In the genomic region with DNA sequence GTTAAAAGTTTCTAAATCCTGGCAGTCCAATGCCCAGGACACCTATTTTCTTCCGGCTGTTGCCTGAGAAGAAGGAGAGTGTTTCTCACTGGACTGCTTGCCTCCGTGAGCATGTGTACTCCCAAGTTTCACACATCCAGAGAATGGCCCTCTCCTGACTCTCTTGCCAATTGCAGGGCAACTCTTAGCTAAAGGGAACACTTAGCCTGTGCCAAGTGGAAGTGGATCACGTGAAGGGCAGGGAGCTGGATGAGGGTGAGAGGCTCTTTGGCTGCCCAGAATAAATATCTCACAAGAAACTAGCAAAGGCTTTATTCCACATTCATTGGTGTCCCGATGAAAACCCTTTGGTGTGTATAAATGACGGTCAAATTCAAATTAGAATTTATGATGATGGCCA, we compare ENCODE assay signal across 20 mouse cellular contexts.
DNase-seq lines count a peak whose midpoint lies in the region; ATAC-seq and TF ChIP-seq lines count a peak whose summit lies in the region.
"Had no signal": no experiment of that assay in that cellular context is flagged by ENCODE, and none has a peak within 500 bp of the region (broad histone marks: within the 10 kb centered on the region; RNA-seq: fewer than 3 reads in every experiment).

No protein-coding gene starts in this region.

- intact Hi-C loops in left cerebral cortex, postnatal 25 days (cut with DNase I), result no loop called here

- DNase-seq in adrenal gland, postnatal 10 days, result peak; percentile 11
- DNase-seq in adrenal gland, postnatal 25 days, result no peak
- peak; percentile 17 for DNase-seq in kidney, adult 2 months
- DNase-seq in kidney, adult 11 months, result no peak
- DNase-seq in lung, postnatal 0 days (ENCODE audit: low spot score), result peak; percentile 53
- DNase-seq in lung, postnatal 36 days, result peak; percentile 52
- DNase-seq in frontal cortex, postnatal 14 days (ENCODE audit: low spot score in 2 of 2), result no peak
- no peak for DNase-seq in left cerebral cortex, postnatal 25 days (ENCODE audit: low spot score in 2 of 2)
- DNase-seq: adrenal gland, postnatal 14 days; B cell, adult 2 months; cerebellum, adult 18-20 months; gastrocnemius, postnatal 10 days had no signal

- H3K27me3 ChIP-seq in kidney, adult 2 months (replicated peaks; ENCODE audit: control insufficient read depth, insufficient read depth, low read length), result no peaks in the 10 kb centered on the region
- no peaks in the 10 kb centered on the region for H3K27me3 ChIP-seq in lung, postnatal 0 days (replicated peaks; ENCODE audit: insufficient read depth, low read length)
- H3K27me3 ChIP-seq: heart, embryonic 13.5 days had no signal

- ATAC-seq in lung, postnatal 0 days, result peak; percentile 82
- ATAC-seq: CD4-positive, CD25-positive, alpha-beta regulatory T cell, adult 4 months; forebrain, embryonic 14.5 days had no signal

- no peak overlapping the region for H3K4me3 ChIP-seq in kidney, adult 2 months (ENCODE audit: insufficient read depth, low read depth, low read length)
- H3K4me3 ChIP-seq in lung, postnatal 0 days (ENCODE audit: low read depth, low read length), result no peak overlapping the region
- H3K4me3 ChIP-seq: embryonic facial prominence, embryonic 10.5 days; erythroblast, embryonic 14.5 days; forebrain, embryonic 10.5 days; heart, embryonic 13.5 days had no signal

- no peak for TF ChIP-seq CTCF in kidney, adult 2 months (conservative IDR thresholded peaks at IDR 0.05; ENCODE audit: insufficient read depth, insufficient read length, low read depth, low read length)
- no peak for TF ChIP-seq CTCF in lung, postnatal 0 days (IDR thresholded peaks at IDR 0.05)

- H3K36me3 ChIP-seq in kidney, adult 2 months (ENCODE audit: control insufficient read depth, insufficient read depth, low read length), result no peaks in the 10 kb centered on the region
- no peaks in the 10 kb centered on the region for H3K36me3 ChIP-seq in lung, postnatal 0 days (ENCODE audit: insufficient read depth, low read length)
- H3K36me3 ChIP-seq: embryonic facial prominence, embryonic 10.5 days; forebrain, embryonic 10.5 days; G1E; heart, embryonic 13.5 days had no signal

- no peaks in the 10 kb centered on the region for H3K4me1 ChIP-seq in kidney, adult 2 months (ENCODE audit: control insufficient read depth, insufficient read depth, low read length)
- H3K4me1 ChIP-seq in lung, postnatal 0 days (ENCODE audit: insufficient read depth, low read depth, low read length), result no peaks in the 10 kb centered on the region

- 74% methylated on average over 5 of the region's 5 CpGs for WGBS in kidney, adult 2 months
- 64% methylated on average over 5 of the region's 5 CpGs for WGBS in lung, postnatal 0 days

- no peaks in the 10 kb centered on the region for H3K9me3 ChIP-seq in lung, postnatal 0 days (ENCODE audit: low read length)
- H3K9me3 ChIP-seq: embryonic facial prominence, embryonic 10.5 days; forebrain, embryonic 10.5 days; G1E; heart, embryonic 13.5 days had no signal

- H3K27ac ChIP-seq in kidney, adult 2 months (ENCODE audit: insufficient read depth, low read depth, low read length), result no peak overlapping the region
- no peak overlapping the region for H3K27ac ChIP-seq in lung, postnatal 0 days (ENCODE audit: low read length)
- H3K27ac ChIP-seq: embryonic facial prominence, embryonic 10.5 days; forebrain, embryonic 10.5 days; heart, embryonic 13.5 days; hindbrain, embryonic 14.5 days had no signal

- H3K4me2 ChIP-seq in lung, postnatal 0 days (replicated peaks; ENCODE audit: low read depth, low read length), result no peak overlapping the region
- H3K4me2 ChIP-seq: heart, embryonic 13.5 days; hindbrain, embryonic 14.5 days had no signal

- TF ChIP-seq POLR2A in kidney, adult 2 months (IDR thresholded peaks at IDR 0.05; ENCODE audit: low read depth, low read length), result no peak

- TF ChIP-seq EP300 in lung, postnatal 0 days (IDR thresholded peaks at IDR 0.05), result no peak

- H3K9ac ChIP-seq in lung, postnatal 0 days (replicated peaks; ENCODE audit: low read depth), result no peak overlapping the region
- H3K9ac ChIP-seq: heart, embryonic 13.5 days; hindbrain, embryonic 14.5 days had no signal

Comparison
In these comparisons a context has a peak if more than half of its experiments do, and no peak if none do; other contexts are left out.
1. DNase-seq: peak in adrenal gland, postnatal 10 days (single experiment), kidney, adult 2 months (single experiment), lung, postnatal 0 days (single experiment) and lung, postnatal 36 days (single experiment); none in adrenal gland, postnatal 25 days (single experiment), kidney, adult 11 months (single experiment), frontal cortex, postnatal 14 days (0 of 2) and left cerebral cortex, postnatal 25 days (0 of 2).